Mouse (Mus musculus) G1E-ER4 (cell line): ENCODE measurements around the gene Rnft1. TPM values are rescaled to one million over a fixed set of nuclear protein-coding genes. Genes with fewer than 3 reads are reported as not detected.

ENCODE experiments used
- GATA1 ChIP-seq: IDR thresholded peaks from one replicate; pipeline ENCODE4 v1.8.0; 2012; ENCODE audit warnings: low read length, inconsistent platforms
- polyA plus RNA-seq: library from polyadenylated mRNA; stranded (reverse); fragments of >175 nt; gene quantifications from 2 replicates; pipeline ENCODE4 v1.2.3, GENCODE M21; 2012

Gene Rnft1
- 8.4 and 12.1 TPM in 2 replicates for polyA plus RNA-seq

GRCm38 (mm10) chr11:86484101-86484868 lies at the start of gene Rnft1:
Gene Rnft1 (plus strand): TSS chr11:86484657.
- no peak for TF ChIP-seq GATA1

- no peak for TF ChIP-seq GATA1
These were observed 47.6 kb upstream of the Rnft1 start for GRCm38 (mm10) chr11:86436843-86437242.

GRCm38 (mm10) chr11:86438261-86438660 lies 46.2 kb upstream of the Rnft1 start:
- no peak for TF ChIP-seq GATA1

GRCm38 (mm10) chr11:86440791-86441190 lies 43.7 kb upstream of the Rnft1 start:
- no peak for TF ChIP-seq GATA1

GRCm38 (mm10) chr11:86453991-86454390 lies 30.5 kb upstream of the Rnft1 start:
- TF ChIP-seq GATA1: no peak

- no peak for TF ChIP-seq GATA1
These were observed 26.9 kb upstream of the Rnft1 start for GRCm38 (mm10) chr11:86457545-86457944.

- no peak for TF ChIP-seq GATA1
These were observed 25.6 kb upstream of the Rnft1 start for GRCm38 (mm10) chr11:86458866-86459265.

GRCm38 (mm10) chr11:86462579-86462978 lies 21.9 kb upstream of the Rnft1 start:
- TF ChIP-seq GATA1: no peak

GRCm38 (mm10) chr11:86468345-86468744 lies 16.1 kb upstream of the Rnft1 start:
- TF ChIP-seq GATA1: no peak

GRCm38 (mm10) chr11:86468971-86469370 lies 15.5 kb upstream of the Rnft1 start:
- no peak for TF ChIP-seq GATA1

GRCm38 (mm10) chr11:86471785-86472184 lies 12.7 kb upstream of the Rnft1 start:
- TF ChIP-seq GATA1: no peak

- no peak for TF ChIP-seq GATA1
These were observed 11.7 kb upstream of the Rnft1 start for GRCm38 (mm10) chr11:86472771-86473171.

GRCm38 (mm10) chr11:86473576-86473975 lies 10.9 kb upstream of the Rnft1 start:
- no peak for TF ChIP-seq GATA1

- TF ChIP-seq GATA1: no peak
These were observed 553 bp downstream of the Rnft1 start for GRCm38 (mm10) chr11:86484910-86485510.

- TF ChIP-seq GATA1: no peak
These were observed 6.3 kb downstream of the Rnft1 start for GRCm38 (mm10) chr11:86490782-86491181.

GRCm38 (mm10) chr11:86497356-86497755 lies 12.9 kb downstream of the Rnft1 start:
- no peak for TF ChIP-seq GATA1

GRCm38 (mm10) chr11:86497908-86498307 lies 13.5 kb downstream of the Rnft1 start:
- no peak for TF ChIP-seq GATA1
